Mouse (Mus musculus): Measurements from ENCODE around the gene Ngb. TPM values are rescaled to one million over a fixed set of nuclear protein-coding genes. Genes with fewer than 3 reads are reported as not detected.

Ngb gene
- polyA plus RNA-seq, 1 experiment from 2014 or later = 3.0 TPM

DNA sequence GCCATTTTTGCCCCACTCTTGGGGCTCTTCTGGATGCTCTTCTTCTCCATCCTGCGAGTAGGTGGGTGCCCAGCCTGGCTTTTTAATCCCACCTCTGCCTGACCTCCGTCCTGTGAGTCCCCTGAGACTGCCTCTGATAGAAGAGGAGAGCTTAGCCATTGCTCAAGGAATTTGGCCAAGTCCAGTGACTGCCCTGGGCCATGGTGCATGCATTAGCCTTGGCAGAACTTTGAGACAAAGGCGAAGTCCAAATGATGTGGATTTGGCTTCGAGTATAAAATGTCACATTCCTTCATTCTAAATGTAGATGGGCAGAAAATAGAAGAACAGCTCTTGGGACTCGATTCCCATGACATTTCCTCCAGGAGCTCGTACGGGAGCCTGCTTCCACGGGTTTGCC lies 19.5 kb downstream of the Ngb start:
- no peak for ATAC-seq (ENCODE audit: insufficient read depth, low FRiP score)
- Histone ChIP-seq H3K9ac (ENCODE audit: low read length) (no peak overlapping the region), H3K9me3 (replicated peaks; ENCODE audit: control insufficient read depth, low read length) (no peaks in the 10 kb centered on the region), H3K4me3 (replicated peaks; ENCODE audit: low read length) (no peak overlapping the region), H3K27ac (ENCODE audit: low read length) (no peak overlapping the region), H3K4me2 (ENCODE audit: low read depth, low read length) (no peak overlapping the region), H3K36me3 (ENCODE audit: control insufficient read depth, insufficient read depth, low read length) (no peaks in the 10 kb centered on the region), H3K27me3 (ENCODE audit: control insufficient read depth, insufficient read depth, low read length) (no peaks in the 10 kb centered on the region), H3K4me1 (ENCODE audit: control insufficient read depth, insufficient read depth, low read length) (no peaks in the 10 kb centered on the region)
- 76% methylated on average over 8 of the region's 8 CpGs for WGBS

DNA sequence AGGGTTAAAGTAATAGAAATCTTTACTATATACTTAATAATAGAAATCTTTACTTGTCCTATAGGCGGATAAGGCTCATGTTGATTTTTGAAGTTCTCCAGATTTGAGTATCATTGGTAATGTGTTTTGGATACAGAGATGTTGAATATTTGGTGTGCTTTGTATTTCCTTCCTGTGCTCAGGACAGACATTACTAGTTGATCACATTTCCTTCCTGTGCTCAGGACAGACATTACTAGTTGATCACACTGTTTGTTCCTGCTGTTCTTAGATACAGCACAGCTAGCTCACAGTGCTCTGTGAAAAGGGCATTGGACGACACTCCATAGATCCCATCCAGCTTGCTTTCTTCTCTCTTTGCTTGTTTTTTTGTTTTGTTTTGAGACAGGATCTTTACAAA lies 25.7 kb downstream of the Ngb start:
- Histone ChIP-seq H3K4me1 (ENCODE audit: control insufficient read depth, insufficient read depth, low read length) (no peaks in the 10 kb centered on the region), H3K9ac (ENCODE audit: low read length) (no peak overlapping the region), H3K4me3 (replicated peaks; ENCODE audit: low read length) (no peak overlapping the region), H3K4me2 (ENCODE audit: low read depth, low read length) (no peak overlapping the region), H3K27ac (ENCODE audit: low read length) (no peak overlapping the region), H3K27me3 (ENCODE audit: control insufficient read depth, insufficient read depth, low read length) (no peaks in the 10 kb centered on the region), H3K9me3 (replicated peaks; ENCODE audit: control insufficient read depth, low read length) (no peaks in the 10 kb centered on the region), H3K36me3 (ENCODE audit: control insufficient read depth, insufficient read depth, low read length) (no peaks in the 10 kb centered on the region)
- 85% methylated on average over 2 of the region's 2 CpGs for WGBS
- no peak for ATAC-seq (ENCODE audit: insufficient read depth, low FRiP score)

DNA sequence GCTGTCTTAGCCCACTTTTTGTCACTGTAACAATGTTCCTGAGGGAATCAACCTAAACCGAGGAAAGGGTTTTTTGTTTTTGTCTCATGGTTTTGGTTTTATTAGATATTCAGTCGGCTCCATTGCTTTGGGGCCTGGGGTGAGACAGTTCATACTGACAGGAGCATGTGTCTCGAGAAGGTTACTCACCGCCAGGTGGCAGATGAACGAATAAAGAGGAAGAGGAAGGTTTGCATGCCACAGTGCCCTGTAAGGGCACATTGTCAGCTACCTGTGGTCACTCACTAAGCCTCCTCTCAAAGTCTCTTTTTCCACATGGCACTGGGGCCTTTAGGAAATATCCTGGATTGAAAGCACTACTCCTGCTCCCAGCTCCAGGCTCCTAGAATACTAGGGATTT lies 31.8 kb downstream of the Ngb start:
- no peak for ATAC-seq (ENCODE audit: insufficient read depth, low FRiP score)
- H3K9ac ChIP-seq (ENCODE audit: low read length) = no peak overlapping the region
- WGBS = 67% methylated on average over 5 of the region's 5 CpGs
- H3K4me2 ChIP-seq (ENCODE audit: low read depth, low read length) = no peak overlapping the region
- no peak overlapping the region for H3K27ac ChIP-seq (ENCODE audit: low read length)
- H3K4me1 ChIP-seq (ENCODE audit: control insufficient read depth, insufficient read depth, low read length) = no peaks in the 10 kb centered on the region
- no peaks in the 10 kb centered on the region for H3K36me3 ChIP-seq (ENCODE audit: control insufficient read depth, insufficient read depth, low read length)
- no peaks in the 10 kb centered on the region for H3K27me3 ChIP-seq (ENCODE audit: control insufficient read depth, insufficient read depth, low read length)
- H3K4me3 ChIP-seq (replicated peaks; ENCODE audit: low read length) = no peak overlapping the region
- H3K9me3 ChIP-seq (replicated peaks; ENCODE audit: control insufficient read depth, low read length) = no peaks in the 10 kb centered on the region

DNA sequence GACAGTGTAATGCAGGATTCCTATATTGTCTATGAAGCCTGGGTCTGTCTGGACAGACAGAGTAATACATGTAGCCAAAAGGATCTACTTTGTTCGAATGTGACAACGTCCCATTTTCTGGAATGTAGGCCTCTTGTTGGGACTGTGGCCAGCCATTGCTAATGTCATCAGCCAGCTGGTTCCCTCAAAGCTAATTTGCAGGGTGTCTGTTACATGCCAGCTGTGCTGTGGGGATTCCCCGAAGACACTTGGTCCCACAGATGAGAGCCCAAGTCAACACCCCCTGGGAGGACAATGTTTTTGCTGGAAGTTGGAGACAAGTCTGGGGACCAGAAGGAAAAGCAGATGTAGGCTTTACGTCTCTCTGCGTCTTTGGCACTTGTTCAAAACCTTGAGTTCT lies 35.9 kb downstream of the Ngb start:
- no peaks in the 10 kb centered on the region for H3K4me1 ChIP-seq (ENCODE audit: control insufficient read depth, insufficient read depth, low read length)
- no peaks in the 10 kb centered on the region for H3K27me3 ChIP-seq (ENCODE audit: control insufficient read depth, insufficient read depth, low read length)
- no peaks in the 10 kb centered on the region for H3K9me3 ChIP-seq (replicated peaks; ENCODE audit: control insufficient read depth, low read length)
- H3K36me3 ChIP-seq (ENCODE audit: control insufficient read depth, insufficient read depth, low read length) = no peaks in the 10 kb centered on the region
- ATAC-seq (ENCODE audit: insufficient read depth, low FRiP score) = no peak
- no peak overlapping the region for H3K4me3 ChIP-seq (replicated peaks; ENCODE audit: low read length)
- no peak overlapping the region for H3K9ac ChIP-seq (ENCODE audit: low read length)
- whole genome bisulfite sequencing = 73% methylated on average over 5 of the region's 5 CpGs
- H3K4me2 ChIP-seq (ENCODE audit: low read depth, low read length) = no peak overlapping the region
- H3K27ac ChIP-seq (ENCODE audit: low read length) = no peak overlapping the region

DNA sequence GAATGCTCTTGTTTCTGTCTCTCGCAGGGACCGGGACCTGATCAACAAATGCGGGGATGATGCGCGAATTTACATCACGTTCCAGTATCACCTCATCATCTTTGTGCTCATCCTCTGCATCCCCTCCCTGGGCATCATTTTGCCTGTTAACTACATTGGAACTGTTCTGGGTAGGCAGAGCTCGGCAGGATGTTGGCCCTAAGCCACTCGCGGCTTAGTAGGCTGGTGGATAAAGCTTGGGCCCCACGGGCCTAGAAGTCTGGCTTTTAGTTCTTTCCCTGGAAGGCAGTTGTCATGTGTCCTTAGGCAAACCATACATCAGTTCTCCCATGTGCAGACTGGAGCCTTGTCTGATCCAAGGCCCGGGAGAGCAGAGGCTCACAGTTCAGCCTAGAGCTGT lies 36.9 kb downstream of the Ngb start:
- H3K9me3 ChIP-seq (replicated peaks; ENCODE audit: control insufficient read depth, low read length) = no peaks in the 10 kb centered on the region
- H3K27me3 ChIP-seq (ENCODE audit: control insufficient read depth, insufficient read depth, low read length) = no peaks in the 10 kb centered on the region
- ATAC-seq (ENCODE audit: insufficient read depth, low FRiP score) = no peak
- WGBS = 81% methylated on average over 11 of the region's 11 CpGs
- H3K36me3 ChIP-seq (ENCODE audit: control insufficient read depth, insufficient read depth, low read length) = no peaks in the 10 kb centered on the region
- H3K4me3 ChIP-seq (replicated peaks; ENCODE audit: low read length) = no peak overlapping the region
- no peak overlapping the region for H3K9ac ChIP-seq (ENCODE audit: low read length)
- no peak overlapping the region for H3K4me2 ChIP-seq (ENCODE audit: low read depth, low read length)
- no peak overlapping the region for H3K27ac ChIP-seq (ENCODE audit: low read length)
- no peaks in the 10 kb centered on the region for H3K4me1 ChIP-seq (ENCODE audit: control insufficient read depth, insufficient read depth, low read length)

DNA sequence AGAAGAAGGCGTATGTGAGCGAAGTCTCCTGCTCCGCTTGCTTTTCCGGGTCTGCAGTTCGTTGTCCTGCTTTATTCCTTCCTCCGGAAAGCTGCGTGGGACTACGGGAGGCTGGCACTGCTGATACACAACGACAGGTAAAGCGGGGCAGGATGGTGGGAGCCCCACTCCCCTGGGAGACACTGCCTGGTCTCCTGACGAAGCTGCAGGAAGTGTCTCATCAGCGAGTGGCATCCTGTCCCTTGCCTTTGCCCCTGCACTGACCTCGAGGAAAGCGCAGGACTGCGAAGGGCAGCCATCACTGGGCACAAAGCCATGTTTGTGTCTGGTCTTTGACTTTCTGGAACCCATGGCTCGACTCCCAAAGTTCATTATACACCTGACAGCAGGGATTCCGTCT lies 45.3 kb downstream of the Ngb start:
- H3K9me3 ChIP-seq (replicated peaks; ENCODE audit: control insufficient read depth, low read length) = no peaks in the 10 kb centered on the region
- no peak overlapping the region for H3K9ac ChIP-seq (ENCODE audit: low read length)
- H3K4me2 ChIP-seq (ENCODE audit: low read depth, low read length) = no peak overlapping the region
- no peaks in the 10 kb centered on the region for H3K4me1 ChIP-seq (ENCODE audit: control insufficient read depth, insufficient read depth, low read length)
- no peaks in the 10 kb centered on the region for H3K36me3 ChIP-seq (ENCODE audit: control insufficient read depth, insufficient read depth, low read length)
- no peaks in the 10 kb centered on the region for H3K27me3 ChIP-seq (ENCODE audit: control insufficient read depth, insufficient read depth, low read length)
- no peak overlapping the region for H3K27ac ChIP-seq (ENCODE audit: low read length)
- ATAC-seq (ENCODE audit: insufficient read depth, low FRiP score) = no peak
- WGBS = 58% methylated on average over 17 of the region's 17 CpGs
- H3K4me3 ChIP-seq (replicated peaks; ENCODE audit: low read length) = no peak overlapping the region

DNA sequence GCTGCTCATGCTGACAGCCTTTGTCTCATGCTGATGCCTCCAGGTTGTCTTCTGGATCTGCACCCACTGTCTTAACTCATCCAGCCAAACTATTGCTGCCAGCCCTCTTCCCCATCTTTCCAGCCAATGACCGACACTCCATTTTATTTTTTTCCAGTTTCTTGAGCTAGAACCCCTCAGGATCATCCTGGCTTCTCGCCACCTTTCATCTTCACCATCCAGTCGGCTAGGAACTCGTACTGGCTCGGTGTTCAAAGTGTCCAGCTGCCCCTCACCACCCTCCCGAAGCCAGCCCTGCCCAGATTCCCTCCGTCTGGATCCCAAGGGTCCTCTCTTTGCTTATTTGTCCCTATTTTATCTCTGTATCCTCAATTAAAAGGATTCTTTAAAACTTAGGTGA lies 47.5 kb downstream of the Ngb start:
- no peak for ATAC-seq (ENCODE audit: insufficient read depth, low FRiP score)
- Histone ChIP-seq H3K4me2 (ENCODE audit: low read depth, low read length) (no peak overlapping the region), H3K27ac (ENCODE audit: low read length) (no peak overlapping the region), H3K36me3 (ENCODE audit: control insufficient read depth, insufficient read depth, low read length) (no peaks in the 10 kb centered on the region), H3K9ac (ENCODE audit: low read length) (no peak overlapping the region), H3K4me3 (replicated peaks; ENCODE audit: low read length) (no peak overlapping the region), H3K9me3 (replicated peaks; ENCODE audit: control insufficient read depth, low read length) (no peaks in the 10 kb centered on the region), H3K27me3 (ENCODE audit: control insufficient read depth, insufficient read depth, low read length) (no peaks in the 10 kb centered on the region), H3K4me1 (ENCODE audit: control insufficient read depth, insufficient read depth, low read length) (no peaks in the 10 kb centered on the region)
- WGBS = 65% methylated on average over 7 of the region's 7 CpGs

DNA sequence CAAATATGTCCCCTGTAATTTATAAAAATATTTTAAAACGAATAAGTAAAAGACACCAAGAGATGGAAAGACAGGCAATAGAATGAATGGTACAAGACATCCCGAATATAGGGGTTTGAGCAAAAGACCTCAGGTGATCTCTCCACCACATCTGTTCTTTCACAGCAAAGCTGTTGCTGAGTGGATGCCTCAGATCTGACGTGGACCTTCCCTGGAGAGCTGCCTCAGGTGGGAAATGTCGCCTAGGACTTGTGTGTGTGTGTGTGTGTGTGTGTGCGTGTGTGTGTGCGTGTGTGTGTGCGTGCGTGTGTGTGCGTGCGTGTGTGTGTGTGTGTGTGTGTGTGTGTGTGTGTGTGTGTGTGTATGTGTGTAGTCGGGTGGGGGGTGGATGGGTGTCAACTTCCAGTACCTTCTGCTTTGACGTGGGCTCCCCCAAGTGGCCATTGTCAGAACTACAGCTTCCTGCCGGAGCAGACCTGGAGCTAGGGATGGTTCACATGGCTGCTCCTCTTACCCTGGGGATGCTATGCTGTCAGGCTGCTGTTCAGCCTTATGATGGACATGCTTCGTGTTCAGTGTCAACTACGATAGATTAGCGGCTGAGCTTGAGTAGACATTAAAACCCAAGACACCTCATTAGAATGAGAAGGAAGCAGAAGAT lies 49.5 kb downstream of the Ngb start:
- Histone ChIP-seq H3K9me3 (replicated peaks; ENCODE audit: control insufficient read depth, low read length) (no peaks in the 10 kb centered on the region), H3K4me2 (ENCODE audit: low read depth, low read length) (no peak overlapping the region), H3K4me1 (ENCODE audit: control insufficient read depth, insufficient read depth, low read length) (no peaks in the 10 kb centered on the region), H3K4me3 (replicated peaks; ENCODE audit: low read length) (no peak overlapping the region), H3K36me3 (ENCODE audit: control insufficient read depth, insufficient read depth, low read length) (no peaks in the 10 kb centered on the region), H3K27ac (ENCODE audit: low read length) (no peak overlapping the region), H3K27me3 (ENCODE audit: control insufficient read depth, insufficient read depth, low read length) (no peaks in the 10 kb centered on the region), H3K9ac (ENCODE audit: low read length) (no peak overlapping the region)
- WGBS = 24% methylated on average over 16 of the region's 16 CpGs
- peak; percentile 44; the same call in 1 of the 2 replicates for ATAC-seq (ENCODE audit: insufficient read depth, low FRiP score)

DNA sequence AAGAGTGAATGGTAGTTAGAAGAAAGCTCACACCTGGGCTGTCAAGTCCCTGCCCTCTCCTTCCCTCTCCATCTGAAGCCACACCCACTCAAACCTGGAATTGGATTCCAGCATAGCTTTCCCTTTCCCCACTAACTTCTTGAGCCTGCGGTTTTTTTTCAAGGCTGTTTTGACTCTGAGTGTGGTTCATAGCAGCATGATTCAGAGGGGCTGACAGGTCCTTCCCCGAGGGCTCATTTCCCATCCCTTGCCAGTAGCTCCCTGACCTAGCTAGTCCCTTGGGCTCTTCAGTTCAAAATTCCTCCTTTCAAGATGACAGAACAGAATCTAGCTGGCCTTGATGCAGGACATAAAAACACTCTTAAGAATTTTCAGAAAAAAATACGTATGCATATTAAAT lies 54.8 kb downstream of the Ngb start:
- WGBS = 55% methylated on average over 3 of the region's 3 CpGs
- Histone ChIP-seq H3K4me1 (ENCODE audit: control insufficient read depth, insufficient read depth, low read length) (peaks cover 3% of the 10 kb centered on the region; the same call in 1 of the 2 replicates), H3K4me2 (ENCODE audit: low read depth, low read length) (no peak overlapping the region), H3K9ac (ENCODE audit: low read length) (no peak overlapping the region), H3K36me3 (ENCODE audit: control insufficient read depth, insufficient read depth, low read length) (no peaks in the 10 kb centered on the region), H3K9me3 (replicated peaks; ENCODE audit: control insufficient read depth, low read length) (no peaks in the 10 kb centered on the region), H3K27me3 (ENCODE audit: control insufficient read depth, insufficient read depth, low read length) (no peaks in the 10 kb centered on the region), H3K27ac (ENCODE audit: low read length) (no peak overlapping the region), H3K4me3 (replicated peaks; ENCODE audit: low read length) (no peak overlapping the region)
- no peak for ATAC-seq (ENCODE audit: insufficient read depth, low FRiP score)

Measured in stomach, embryonic 16.5 days (tissue).